Mouse (Mus musculus) sigmoid colon, adult 10 weeks (tissue): ENCODE results near the gene Rxfp3. TPM values are rescaled to one million over a fixed set of nuclear protein-coding genes. Genes with fewer than 3 reads are reported as not detected.

ENCODE experiments used
- polyA plus RNA-seq: library from polyadenylated mRNA; stranded (reverse); fragments of 350-450 nt; fragmentation: Illumina TruSeq; extraction: RNeasy Lipid Tissue Mini Kit (QIAGEN cat#74804); gene quantifications from one replicate; pipeline ENCODE4 v1.2.3, GENCODE M21; 2014; ENCODE audit warnings: low read depth, low replicate concordance

Gene Rxfp3
- polyA plus RNA-seq = not detected

GRCm38 (mm10) chr15:11037711-11038110, at the start of gene Rxfp3:
Gene Rxfp3 (minus strand): TSS chr15:11037991.

GRCm38 (mm10) chr15:11064558-11065411, 27.0 kb upstream of the Rxfp3 start, which contains the start of gene Adamts12:
Gene Adamts12 (plus strand): TSS chr15:11064790.

DNA sequence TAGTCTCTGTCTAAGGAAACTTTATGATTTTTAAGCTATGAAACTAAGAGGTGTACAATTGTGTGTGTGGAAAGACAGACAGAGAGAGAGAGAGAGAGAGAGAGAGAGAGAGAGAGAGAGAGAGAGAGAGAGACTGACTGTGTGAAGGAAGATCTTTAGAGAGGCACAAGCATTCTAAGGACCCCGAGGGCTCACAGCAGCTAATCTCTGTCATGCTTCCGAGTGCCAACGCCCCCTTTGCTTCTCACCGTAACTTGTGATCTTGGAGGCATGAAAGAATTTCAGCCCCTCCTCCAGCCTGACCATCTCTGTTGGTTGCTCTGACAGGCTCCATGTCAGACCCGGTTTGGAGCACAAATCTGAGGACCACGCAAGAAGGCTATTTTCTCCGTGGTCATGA, 37.4 kb downstream of the Rxfp3 start, which contains the start of gene Slc45a2:
Gene Slc45a2, plus strand, starts transcription at position 301 of the 400 bp plus-strand sequence.

Other genes with a start within 250 kb of the Rxfp3 start
- gene C1qtnf3, start 85.7 kb downstream of the Rxfp3 start, polyA plus RNA-seq = 83.2 TPM
- 4.4 TPM for gene Amacr, start 56.2 kb downstream of the Rxfp3 start, polyA plus RNA-seq
- gene Slc45a2, start 37.3 kb downstream of the Rxfp3 start, polyA plus RNA-seq = not detected
- gene Adamts12, start 26.8 kb upstream of the Rxfp3 start, polyA plus RNA-seq = 2.3 TPM